ENCODE assay signal across 23 mouse cellular contexts in genomic region chr7:12934808-12935207, GRCm38 (mm10).
"Had no signal": no experiment of that assay in that cellular context is flagged by ENCODE, and none has a peak within 500 bp of the region (broad histone marks: within the 10 kb centered on the region; RNA-seq: fewer than 3 reads in every experiment).

No protein-coding gene starts in this region.

- H3K27me3 ChIP-seq: heart, embryonic 12.5 days; hindbrain, embryonic 13.5 days; hindbrain, embryonic 15.5 days; limb, embryonic 13.5 days; limb, embryonic 15.5 days had no signal

- H3K9ac ChIP-seq: forebrain, postnatal 0 days; heart, embryonic 12.5 days; hindbrain, embryonic 13.5 days; hindbrain, embryonic 15.5 days; limb, embryonic 13.5 days; limb, embryonic 15.5 days had no signal

- DNase-seq: forebrain, postnatal 0 days; gastrocnemius, postnatal 14 days; gastrocnemius, postnatal 36 days; heart, adult 18-20 months; heart, postnatal 10 days; heart, postnatal 4 days; kidney, adult 11 months; kidney, adult 2 months; kidney, adult 9 months; kidney, postnatal 14 days; kidney, postnatal 36 days; layer of hippocampus, adult 9-11 months; layer of hippocampus, postnatal 36 days; left cerebral cortex, postnatal 4 days had no signal

- H3K36me3 ChIP-seq: heart, embryonic 10.5 days; heart, embryonic 12.5 days; hindbrain, embryonic 15.5 days; limb, embryonic 13.5 days; limb, embryonic 15.5 days had no signal

- H3K9me3 ChIP-seq: heart, embryonic 10.5 days; heart, embryonic 12.5 days; hindbrain, embryonic 10.5 days; hindbrain, embryonic 13.5 days; hindbrain, embryonic 15.5 days; limb, embryonic 13.5 days; limb, embryonic 15.5 days had no signal

- H3K4me1 ChIP-seq: heart, embryonic 10.5 days; heart, embryonic 12.5 days; hindbrain, embryonic 13.5 days; hindbrain, embryonic 15.5 days; limb, embryonic 13.5 days; limb, embryonic 15.5 days had no signal

- H3K27ac ChIP-seq: heart, embryonic 10.5 days; hindbrain, embryonic 10.5 days; hindbrain, embryonic 13.5 days; hindbrain, embryonic 15.5 days; hindbrain, postnatal 0 days; limb, embryonic 13.5 days; limb, embryonic 15.5 days had no signal

- ATAC-seq: forebrain, postnatal 0 days; hindbrain, postnatal 0 days; intestine, embryonic 16.5 days had no signal

- H3K4me3 ChIP-seq: heart, embryonic 10.5 days; heart, embryonic 12.5 days; hindbrain, embryonic 10.5 days; hindbrain, embryonic 13.5 days; hindbrain, embryonic 15.5 days; limb, embryonic 13.5 days; limb, embryonic 15.5 days had no signal

- H3K4me2 ChIP-seq: heart, embryonic 12.5 days; hindbrain, embryonic 13.5 days; hindbrain, embryonic 15.5 days; limb, embryonic 13.5 days; limb, embryonic 15.5 days had no signal
